Mouse (Mus musculus): ENCODE data around the gene Sem1.

DNA sequence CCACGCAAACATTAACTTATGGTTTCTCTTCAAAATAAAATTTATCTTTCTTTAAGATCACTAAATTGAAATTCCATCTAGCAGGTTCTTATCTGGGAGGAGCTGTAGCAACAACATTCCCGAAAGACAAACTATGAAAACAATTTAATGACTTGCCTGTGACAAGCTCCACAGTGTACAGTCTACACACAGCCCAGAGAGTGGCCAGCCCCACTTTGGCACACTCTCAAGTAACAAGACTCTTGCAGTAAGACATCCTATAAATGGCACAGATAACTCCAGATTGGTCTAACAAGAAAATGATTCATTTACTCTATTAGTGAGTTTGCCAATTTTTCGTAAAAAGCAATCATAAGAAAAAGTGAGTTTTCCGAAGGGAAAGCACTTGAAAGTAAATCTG, 2.7 kb downstream of the Sem1 start:
- no peak for TF ChIP-seq CTCF (IDR thresholded peaks at IDR 0.05; ENCODE audit: low read depth, low read length)
- TF ChIP-seq POLR2A (IDR thresholded peaks at IDR 0.05; ENCODE audit: extremely low read depth, insufficient read depth, low read length) = no peak
